ENCODE assay signal across 16 mouse cellular contexts in the genomic region with DNA sequence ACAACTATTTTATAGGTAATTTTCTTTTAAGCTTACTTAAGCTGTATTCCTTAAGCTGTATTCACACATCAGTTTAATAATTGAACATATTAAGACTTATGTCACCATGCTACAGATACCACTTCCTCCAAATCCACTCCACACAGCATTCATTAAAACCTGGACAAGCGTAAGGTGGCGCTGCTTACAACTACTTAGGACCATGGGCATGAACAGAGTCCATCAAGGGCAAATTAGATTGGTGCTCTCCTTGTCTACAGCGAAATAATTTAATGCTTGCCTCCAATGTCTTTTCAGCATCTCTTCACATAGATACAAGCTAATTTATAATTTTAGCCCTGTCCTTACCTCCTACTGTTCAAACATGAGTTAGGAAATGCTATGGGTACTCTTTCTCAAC. TPM values are rescaled to one million over a fixed set of nuclear protein-coding genes. Genes with fewer than 3 reads are reported as not detected.
"Had no signal": no experiment of that assay in that cellular context is flagged by ENCODE, and none has a peak within 500 bp of the region (broad histone marks: within the 10 kb centered on the region; RNA-seq: fewer than 3 reads in every experiment).

No protein-coding gene starts in this region.

- H3K27me3 ChIP-seq: midbrain, embryonic 13.5 days; neural tube, embryonic 12.5 days had no signal

- H3K4me1 ChIP-seq: midbrain, embryonic 13.5 days; neural tube, embryonic 12.5 days had no signal

- H3K9me3 ChIP-seq: megakaryocyte, embryonic 14.5 days; midbrain, embryonic 13.5 days; neural tube, embryonic 12.5 days had no signal

- H3K9ac ChIP-seq: lung, embryonic 14.5 days; midbrain, embryonic 13.5 days; neural tube, embryonic 12.5 days had no signal

- DNase-seq: lung, adult 18-20 months; lung, embryonic 14.5 days; lung, postnatal 4 days; right cerebral cortex, postnatal 25 days; right cerebral cortex, postnatal 4 days; spleen, adult 18-20 months; thymus, adult 18-20 months; thymus, postnatal 14 days; thymus, postnatal 36 days had no signal

- H3K27ac ChIP-seq: midbrain, embryonic 13.5 days; neural tube, embryonic 12.5 days had no signal

- ATAC-seq: midbrain, embryonic 13.5 days; midbrain, embryonic 16.5 days had no signal

- H3K4me2 ChIP-seq: lung, embryonic 14.5 days; midbrain, embryonic 11.5 days; midbrain, embryonic 13.5 days; neural tube, embryonic 12.5 days had no signal

- H3K36me3 ChIP-seq: midbrain, embryonic 13.5 days had no signal

- H3K4me3 ChIP-seq: midbrain, embryonic 13.5 days; neural tube, embryonic 12.5 days had no signal

RNA-seq across cellular contexts. Expression of a gene that starts 29.7 kb away (rescaled TPM):
- total RNA-seq: monocyte, adult 5-6 weeks had no signal
- polyA plus RNA-seq: neural tube, embryonic 14.5 days had no signal
